Mouse (Mus musculus) fibroblast of lung, adult 2 months (primary cell): Measurements from ENCODE around the gene Ddah2.
"Not testable (repeated sequence)": the region's sequence is repeated elsewhere in the genome, so short reads cannot be mapped to it uniquely, and the experiment has no call there.

Source experiments
- DNase-seq: peaks from one replicate; pipeline ENCODE4 v3.0.0-alpha.2; 2011; ENCODE audit warnings: low read depth

The Ddah2 gene

DNA sequence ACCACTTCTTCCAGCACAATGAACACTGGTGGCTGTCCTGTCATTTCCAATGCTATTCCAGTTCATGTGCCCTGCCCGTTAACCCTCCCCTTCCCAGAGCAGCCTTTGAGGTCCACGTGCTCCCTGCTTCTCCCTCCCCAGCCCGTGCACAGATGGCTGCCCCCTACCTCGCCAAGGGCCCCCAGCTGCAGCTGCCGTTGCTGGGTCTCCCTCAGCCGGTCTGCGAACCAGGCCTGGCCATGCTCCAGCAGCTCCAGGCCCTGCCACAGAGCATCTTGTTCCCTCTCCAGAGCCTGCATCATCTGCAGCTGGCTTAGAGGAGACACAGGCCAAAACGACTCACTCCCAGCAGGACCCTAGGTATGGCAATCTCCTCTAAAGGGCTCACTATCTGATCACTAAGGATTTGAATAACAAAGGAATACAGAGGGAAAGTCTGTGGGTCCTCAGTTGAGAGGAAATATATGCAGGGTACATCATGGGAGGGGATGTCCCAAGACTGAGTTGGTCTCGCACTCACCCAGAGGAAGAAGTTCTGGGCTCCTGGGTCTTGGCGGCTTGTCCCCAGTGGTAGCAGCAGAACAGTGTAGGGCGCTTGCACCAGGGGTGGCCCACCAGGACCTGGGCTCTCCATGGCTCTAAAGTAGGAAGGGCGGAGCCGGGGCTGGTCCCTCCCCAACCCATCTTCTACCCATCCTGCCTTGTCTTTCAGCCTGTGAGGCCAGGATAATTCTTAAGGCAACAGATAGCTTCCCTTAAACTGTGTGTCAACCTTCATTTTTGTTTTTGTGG is 31.4 kb upstream of the Ddah2 start, which contains the start of gene Sapcd1:
Gene Sapcd1, minus strand, starts transcription at position 740 of the 792 bp plus-strand sequence.
- DNase-seq = no peak

DNA sequence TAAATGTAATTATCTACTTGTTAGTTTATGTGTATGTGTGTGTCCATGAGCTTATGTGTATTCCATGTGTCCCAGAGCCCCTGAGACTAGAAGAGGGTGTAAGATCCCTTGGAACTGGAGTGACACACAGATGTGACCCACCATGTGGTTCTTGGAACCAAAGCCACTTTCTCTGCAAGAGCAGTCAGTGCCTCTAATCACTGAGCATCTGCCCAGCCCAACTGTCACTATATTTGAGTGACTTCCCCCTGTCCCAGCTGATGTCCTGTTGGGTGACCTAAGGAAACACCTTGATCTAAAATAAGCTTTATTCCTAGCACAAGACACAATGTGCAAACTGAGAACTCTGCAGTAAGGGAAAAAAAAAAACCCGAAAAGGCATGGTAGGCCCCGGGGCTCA is 30.5 kb upstream of the Ddah2 start:
- DNase-seq = no peak

DNA sequence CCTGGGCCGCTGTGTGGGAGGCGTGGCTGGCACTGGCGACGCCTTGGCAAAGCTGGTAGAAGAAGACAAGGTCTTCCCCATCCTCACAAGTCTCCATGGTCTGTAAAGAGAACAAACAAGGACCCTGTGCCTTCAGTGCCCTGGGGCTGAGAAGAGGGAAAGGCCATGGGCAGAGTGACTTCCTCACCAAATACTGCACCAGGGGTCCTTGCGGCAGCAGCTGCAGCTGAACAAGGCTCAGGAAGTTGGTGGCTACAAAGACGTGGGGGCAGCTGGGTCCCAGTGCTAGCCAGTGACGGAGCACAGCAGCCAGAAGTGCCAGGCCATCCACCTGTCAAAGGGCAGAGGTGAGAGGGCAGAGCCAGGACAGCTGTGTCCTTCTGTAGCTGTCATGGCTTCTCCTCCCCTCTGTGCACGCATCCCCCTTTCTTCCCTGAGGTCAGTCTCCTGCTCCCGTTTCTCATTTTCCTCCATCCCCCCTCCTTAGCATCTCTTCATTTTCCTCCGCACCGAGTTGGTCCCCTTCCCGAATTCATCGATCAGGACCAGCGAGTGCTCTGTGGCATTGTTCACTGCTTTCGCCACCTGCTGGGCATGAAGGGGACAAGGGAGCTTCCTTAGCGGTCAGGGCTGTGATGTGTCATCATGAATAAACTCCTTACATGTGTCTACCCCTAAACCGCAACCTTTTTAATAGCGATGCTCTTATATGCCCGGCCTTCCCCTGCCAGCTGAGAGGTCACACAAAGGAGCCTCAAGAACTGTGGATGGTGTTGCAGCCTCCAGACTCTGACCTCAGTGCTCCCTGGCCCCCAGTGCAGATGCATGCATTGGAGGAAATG is 28.9 kb upstream of the Ddah2 start:
- no peak for DNase-seq

DNA sequence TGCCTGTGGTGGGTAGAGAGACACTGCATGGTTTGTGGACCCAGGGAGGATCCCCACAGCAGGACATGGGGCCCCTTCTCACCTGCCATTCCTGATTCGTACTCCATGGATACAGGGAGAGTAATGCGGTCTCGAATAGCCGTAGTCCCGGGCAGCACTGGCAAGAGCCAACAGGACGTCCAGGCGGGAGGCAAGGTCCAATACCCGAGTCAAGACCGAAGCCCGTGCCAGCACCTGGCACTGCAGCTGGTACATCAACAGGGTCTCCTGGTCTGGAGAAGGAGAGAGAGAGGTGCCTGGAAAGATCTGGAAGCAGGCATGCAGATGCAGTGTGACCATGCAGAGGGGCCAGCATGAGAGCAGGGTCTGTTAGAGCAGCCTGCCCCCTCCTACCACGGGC is 27.6 kb upstream of the Ddah2 start:
- no peak for DNase-seq

DNA sequence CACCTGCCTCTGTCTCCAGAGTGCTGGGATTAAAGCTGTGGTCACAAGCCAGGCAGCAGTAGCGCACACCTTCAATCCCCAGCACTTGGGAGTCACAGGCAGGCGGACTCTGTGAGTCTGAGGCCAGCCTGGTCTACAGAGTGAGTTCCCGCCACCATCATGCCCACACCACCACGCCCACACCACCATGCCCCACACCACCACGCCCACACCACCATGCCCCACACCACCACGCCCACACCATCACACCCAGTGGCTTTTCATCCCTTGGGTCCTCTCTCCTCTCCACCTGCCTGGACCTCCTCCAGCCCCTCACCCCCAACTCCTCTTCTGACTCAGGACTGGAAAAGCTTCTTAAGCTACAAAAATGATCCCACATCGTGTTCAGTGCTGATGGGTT is 27.0 kb upstream of the Ddah2 start:
- DNase-seq = no peak

DNA sequence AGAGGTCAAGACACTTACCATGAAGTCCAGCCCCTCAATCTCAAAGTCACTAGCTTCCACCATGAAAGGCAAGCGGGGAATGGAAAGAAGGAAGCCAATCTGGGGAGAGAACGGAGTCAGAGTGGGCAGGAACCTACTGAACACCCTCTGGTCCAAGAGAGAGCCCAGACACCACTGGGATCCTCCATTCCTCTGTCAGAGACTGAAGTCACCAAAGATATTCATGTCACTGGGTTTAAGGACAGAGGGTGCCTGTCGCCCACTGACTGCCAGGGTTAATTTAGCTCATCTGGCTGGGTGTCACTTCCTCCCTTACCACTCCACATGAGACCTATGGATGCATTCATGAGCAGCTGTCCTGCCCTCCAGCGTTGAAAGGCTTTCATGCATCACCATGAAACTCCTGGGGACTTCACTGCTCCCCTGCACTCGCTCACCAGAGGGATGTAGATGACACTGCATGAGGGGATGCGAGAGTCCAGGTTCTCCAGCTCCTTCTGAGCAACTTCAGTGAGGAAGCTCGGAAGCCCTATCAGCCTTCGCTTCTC is 26.4 kb upstream of the Ddah2 start:
- no peak for DNase-seq

DNA sequence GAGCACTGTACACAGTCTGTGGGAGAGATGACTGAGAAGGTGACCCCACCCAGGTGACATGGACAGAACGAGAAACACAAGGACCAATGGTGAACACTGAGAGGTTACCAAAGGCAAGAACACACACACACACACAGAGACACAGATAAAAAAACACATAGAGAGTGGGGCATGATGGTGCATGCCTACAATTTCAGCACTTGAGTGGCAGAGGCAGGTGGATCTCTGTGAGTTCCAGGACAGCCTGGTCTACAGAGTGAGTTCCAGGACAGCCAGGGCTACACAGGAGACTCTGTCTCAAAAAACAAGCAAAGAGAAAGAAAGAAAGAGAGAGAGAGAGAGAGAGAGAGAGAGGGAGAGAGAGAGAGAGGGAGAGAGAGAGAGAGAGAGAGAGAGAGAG is 25.1 kb upstream of the Ddah2 start:
- not testable (repeated sequence) for DNase-seq

DNA sequence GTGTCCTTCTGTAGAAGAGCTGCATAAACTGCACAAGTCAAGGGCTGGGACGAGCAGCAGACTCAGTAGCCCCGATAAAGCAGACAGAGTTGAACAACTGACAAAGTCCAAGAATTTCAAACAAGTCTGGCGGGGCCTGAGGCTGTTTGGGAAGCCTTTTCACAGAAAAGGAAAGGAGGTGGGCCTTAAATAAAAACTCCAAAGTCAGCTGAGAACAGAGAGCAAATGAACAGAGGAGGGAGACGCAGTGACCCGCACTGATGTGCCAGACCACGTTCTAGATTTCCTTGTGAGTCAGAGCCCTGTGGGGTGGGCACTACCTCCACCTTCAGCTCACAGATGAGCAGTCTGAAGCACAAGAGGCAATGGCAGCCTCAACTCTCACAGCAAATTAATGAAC is 23.9 kb upstream of the Ddah2 start:
- DNase-seq = no peak

DNA sequence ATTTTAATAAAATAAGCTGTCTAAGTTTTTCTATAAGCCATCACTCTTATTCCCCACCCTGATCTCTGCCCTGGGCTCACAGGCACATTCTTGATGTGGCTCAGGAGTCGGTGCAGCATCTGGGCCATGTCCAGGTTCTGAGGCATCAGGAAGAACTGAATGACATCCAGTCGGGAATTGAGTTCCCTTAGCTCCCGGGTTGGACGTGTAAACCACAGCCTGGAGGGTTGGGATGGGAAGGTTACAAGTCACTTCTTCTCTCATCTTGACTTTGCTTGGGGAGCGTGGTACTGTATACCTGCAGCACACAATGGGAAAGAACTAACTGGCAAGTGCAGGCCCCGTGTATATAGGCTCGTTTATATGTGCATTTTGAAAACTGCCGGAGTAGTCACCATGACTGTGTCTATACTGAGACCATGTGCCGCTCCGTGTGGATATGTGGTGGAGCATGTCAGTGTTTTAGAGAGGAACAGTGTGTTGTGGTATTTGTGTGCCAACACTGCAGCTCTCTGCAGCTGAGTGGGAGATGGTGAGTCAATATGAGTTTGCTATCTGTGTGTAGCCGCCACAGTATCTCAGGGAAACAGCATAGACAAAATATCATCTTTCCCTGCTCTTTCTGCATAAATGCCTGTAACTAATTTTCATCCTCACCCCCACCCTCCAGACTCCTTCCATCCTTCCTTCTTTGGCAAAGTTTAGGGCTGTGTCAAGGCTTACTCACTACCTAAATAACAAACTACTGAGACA is 19.5 kb upstream of the Ddah2 start:
- no peak for DNase-seq

DNA sequence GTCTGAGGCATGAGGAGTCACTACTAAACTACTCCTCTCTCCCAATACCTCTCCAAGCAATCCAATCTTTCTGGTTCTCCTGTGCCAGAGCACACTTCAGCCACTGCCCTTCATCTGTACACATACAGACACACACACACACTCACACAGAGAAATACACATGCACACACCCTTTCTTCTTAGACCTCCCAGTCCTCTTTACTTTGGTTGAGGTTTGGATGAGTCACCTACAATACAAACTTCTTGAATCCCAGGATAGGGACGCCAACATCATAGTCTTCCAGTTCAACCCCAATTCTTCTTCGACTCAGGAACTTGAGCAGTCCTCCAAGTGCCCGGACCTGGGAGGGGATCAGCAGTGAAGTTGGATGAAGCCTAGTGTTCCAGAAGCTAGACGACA is 15.0 kb upstream of the Ddah2 start:
- DNase-seq = no peak

DNA sequence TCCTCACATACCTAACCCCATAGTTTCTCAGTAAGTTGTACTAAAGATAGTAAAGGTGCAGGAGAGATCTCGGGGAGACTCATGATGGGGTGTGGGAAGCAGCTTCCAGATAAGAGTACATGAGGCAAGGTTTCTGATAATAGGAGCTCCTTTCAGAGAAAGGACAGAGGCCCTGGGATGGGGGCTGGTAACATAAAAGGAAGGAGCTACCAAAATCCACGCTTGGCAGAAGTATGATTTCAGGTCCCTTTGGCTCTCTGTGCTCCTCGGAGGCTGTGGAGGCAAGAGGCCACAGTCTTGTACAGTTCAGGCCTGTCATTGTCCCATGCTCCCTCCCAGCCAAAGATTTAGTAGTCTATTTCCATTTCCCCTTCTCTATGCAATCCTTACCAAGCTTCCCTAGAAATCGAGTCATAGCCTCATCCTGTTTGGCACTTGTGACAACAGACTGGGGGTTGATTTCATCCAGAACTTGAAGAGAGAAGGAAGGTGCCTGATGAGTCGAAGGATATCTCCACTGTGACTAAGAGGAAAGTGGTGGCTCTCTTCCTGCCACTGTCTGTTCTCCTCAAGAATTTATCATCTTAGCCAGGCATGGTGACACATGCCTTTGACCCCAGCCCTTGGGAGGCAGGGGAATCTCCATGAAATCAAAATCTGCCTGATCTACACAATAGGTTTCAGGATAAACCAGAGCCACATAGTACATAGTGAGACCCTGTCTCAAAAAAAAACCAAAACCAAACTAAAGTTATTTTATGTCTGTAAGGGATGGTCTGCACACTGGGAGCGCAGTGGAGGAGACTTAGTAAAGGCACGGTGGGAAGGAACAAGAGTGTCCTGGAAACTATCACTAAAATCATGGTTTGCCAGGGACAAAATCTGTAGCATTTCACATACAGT is 13.7 kb upstream of the Ddah2 start:
- DNase-seq = no peak

DNA sequence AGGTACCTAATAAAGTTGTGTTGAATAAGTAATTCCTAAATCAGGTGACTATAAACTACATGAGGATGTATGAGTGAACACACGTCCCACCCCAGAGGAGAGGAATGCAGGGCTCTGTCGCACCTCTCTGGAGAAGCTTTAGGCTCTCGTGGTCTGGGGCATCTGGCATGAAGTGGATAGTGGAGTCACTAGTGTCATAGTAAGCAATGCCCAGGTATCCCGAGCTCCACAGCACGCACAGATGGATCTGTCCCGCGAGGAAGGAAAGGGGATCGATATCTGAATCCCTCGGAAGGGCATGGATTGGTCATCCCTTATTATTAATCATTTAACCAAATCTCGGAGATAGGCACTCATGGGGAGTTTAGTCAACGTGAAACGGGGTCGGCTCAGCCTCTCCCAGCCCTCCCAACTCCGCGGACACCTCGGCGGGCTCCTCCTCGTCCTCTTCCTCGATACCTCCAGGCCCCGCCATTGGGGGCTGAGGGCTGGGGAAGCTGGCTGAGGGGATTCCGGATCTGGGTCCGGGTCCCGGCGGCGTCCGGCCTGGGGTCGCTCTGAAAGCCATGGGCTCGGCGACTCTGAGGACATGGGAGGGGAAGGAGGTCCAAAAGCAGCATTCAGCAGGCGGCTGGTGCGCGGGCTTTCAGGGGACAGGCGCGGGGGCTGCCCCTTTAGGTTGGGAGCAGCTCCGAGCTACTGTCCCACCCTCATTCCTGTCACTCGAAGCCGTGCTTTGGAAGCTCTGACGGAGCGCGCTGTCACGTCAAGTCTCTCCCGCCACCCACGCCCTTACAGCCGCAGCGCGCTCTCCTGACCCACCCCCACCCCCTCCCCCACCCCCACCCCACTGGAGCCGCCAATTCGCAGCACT is 12.8 kb upstream of the Ddah2 start:
- no peak for DNase-seq

DNA sequence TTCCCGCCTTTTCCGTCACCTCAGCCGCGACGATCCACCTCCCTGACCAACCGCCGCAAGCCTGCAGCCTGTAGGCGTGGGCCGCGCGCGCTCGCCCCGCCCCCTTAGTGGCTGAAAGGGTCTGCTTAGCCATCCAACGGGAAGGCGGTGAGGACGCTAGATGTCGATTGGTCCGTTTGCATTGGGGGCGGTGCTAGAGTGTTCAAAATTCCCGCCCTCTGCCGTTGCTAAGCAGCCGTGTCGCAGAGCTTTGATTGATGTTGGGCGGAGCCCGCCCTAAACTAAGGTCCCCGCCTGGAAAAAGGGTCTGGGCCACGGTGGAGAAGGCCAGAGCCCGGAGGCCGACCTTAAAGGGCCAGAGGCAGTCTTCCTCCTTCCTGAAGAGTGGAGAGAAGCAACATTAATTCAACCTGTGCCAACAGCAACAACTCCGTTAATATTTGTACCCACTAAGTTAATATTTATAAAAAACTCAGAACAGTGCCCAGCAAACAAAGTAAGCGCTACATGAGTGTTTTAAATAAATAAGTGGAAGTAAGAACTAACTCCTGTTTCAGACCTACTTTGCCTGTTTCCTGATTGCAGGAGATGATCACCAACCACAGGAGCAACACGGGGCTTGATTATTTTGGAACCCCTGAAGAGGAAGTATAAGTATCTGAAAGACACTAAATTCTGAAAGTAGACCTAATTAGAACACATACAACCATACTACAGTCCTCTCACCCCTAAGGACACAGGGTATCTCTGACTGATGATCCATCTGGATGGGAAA is 12.0 kb upstream of the Ddah2 start, which contains the start of gene Msh5:
Gene Msh5, minus strand, starts transcription at position 65 of the 775 bp plus-strand sequence.
- DNase-seq = peak; percentile 97

DNA sequence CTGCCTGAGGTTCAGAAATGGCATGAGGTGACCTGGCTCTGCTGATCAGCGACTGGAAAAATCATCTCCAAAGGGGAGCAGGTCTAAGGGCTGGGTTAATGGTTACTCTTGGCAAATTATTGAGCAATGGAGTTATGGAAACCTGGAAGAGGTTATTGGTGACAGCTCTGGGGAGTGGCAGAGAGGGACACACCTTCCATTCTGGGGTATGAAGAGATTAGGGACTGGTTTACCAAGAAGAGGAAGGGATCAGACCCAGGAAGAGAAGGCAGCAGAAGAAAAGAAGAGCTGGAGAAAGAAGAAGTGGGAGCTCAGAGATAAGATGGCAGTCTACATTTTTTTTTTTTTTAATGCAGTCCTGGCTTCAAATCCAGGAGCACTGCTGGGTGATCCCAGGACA is 11.1 kb upstream of the Ddah2 start:
- DNase-seq = no peak

DNA sequence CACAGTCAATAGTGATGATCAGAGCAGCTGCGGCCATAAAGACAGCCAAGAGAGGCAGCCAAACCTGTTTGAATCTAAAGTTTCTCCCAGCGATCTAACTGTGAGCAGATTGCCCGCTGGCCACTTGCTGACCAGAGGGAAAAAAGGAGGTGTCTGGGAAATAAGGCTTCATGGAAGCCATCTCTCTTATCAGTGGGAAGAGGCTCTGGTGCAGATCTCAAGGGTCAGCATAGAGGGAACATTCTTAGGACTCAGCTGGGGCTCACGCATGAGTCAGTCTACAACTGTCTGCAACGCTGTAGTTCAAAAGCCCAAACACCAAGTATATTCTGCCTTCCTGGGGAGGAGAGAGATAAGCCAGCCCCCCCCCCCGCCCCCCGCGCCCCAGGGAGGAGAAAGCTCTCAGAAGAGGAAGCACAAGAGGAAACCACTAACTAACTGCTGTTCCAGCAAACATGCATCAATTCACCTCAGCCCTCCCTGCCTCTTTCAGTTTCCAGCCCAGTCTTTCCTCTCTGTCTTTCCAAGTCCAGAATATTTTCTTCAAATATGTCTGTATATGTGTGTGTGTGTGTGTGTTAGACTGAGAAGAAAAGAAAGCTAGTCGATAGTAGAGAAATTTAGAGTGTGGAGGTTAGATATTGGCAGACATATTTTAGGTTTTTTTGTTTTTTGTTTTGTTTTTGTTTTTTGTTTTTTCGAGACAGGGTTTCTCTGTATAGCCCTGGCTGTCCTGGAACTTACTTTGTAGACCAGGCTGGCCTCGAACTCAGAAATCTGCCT is 10.5 kb upstream of the Ddah2 start:
- no peak for DNase-seq

DNA sequence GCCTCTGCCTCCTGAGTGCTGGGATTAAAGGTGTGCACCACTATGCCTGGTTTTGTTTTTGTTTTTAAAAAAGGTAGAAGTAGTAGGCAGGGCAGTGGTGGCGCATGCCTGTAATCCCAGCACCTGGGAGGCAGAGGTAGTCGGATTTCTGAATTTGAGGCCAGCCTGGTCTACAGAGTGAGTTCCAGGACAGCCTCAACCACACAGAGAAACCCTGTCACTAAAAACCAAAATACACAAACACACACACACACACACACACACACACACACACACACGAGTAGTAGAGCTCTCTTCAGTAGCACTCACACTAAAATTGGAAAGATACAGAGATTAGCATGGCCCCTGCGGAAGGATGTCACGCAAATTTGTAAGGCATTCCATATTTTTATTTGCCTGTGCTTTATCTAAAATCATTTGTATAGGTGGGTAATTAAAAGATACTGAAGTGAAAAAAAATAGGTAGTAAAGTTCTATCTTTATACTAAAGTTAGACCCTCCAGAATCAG is 9.8 kb upstream of the Ddah2 start:
- DNase-seq = no peak

DNA sequence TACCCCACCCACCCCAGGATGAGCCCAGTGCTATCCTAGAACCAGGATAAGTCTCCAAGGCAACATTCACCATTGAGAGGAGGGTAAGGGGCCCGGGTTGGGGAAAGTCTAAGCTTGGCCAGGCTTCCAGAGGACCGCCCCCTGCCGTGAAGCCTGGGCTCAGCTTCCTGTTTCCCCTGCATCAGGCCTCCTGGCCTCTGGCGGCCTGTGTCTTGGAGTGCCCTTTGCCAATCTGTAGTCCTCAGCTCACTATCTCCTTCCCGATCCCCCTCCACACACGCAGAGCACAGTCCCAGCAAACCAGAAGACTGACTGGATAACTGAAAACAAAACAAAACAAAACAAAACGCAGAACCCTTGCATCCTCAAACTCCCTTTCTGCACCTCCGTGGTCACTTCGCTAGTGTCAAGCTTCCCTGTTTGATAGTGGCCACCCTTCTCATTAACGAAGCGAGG is 9.2 kb upstream of the Ddah2 start, which contains the start of gene Clic1:
Gene Clic1, plus strand, starts transcription at position 406 of the 456 bp plus-strand sequence.
- DNase-seq = no peak

DNA sequence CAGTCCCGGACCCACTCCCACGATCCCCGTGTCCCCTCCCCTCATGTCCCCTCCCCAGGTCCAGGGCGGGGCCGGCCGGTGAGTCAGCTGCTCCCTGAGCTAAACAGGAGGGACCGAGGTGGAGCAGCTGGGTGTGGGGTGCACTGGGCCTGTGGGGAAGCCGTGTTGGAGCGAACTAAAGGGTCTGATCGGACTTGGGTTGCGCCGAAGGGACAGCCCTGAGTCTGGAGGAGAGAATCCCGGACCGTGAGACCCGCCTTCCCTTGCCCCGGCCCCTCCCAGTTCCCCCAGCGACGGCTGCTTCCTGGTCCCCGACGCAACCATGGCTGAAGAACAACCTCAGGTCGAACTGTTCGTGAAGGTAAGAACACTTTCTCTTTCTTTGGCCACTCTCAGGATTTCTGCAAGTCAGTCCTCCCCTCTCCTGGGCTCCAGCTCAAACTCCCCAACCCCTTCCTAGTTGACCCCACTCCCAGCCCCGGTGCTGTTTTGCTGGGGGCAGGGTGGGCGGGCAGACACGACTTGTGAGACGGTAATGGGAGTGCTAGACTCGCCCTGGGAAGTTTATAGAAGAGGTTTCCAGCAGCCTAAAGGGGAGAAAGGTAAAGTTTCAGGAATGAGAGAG is 8.6 kb upstream of the Ddah2 start:
- no peak for DNase-seq
